Mouse (Mus musculus): ENCODE results near the gene Gm20547. TPM values are rescaled to one million over a fixed set of nuclear protein-coding genes. Genes with fewer than 3 reads are reported as not detected.

Gm20547 gene
- polyA plus RNA-seq, 1 experiment from 2014 or later, result not detected

DNA sequence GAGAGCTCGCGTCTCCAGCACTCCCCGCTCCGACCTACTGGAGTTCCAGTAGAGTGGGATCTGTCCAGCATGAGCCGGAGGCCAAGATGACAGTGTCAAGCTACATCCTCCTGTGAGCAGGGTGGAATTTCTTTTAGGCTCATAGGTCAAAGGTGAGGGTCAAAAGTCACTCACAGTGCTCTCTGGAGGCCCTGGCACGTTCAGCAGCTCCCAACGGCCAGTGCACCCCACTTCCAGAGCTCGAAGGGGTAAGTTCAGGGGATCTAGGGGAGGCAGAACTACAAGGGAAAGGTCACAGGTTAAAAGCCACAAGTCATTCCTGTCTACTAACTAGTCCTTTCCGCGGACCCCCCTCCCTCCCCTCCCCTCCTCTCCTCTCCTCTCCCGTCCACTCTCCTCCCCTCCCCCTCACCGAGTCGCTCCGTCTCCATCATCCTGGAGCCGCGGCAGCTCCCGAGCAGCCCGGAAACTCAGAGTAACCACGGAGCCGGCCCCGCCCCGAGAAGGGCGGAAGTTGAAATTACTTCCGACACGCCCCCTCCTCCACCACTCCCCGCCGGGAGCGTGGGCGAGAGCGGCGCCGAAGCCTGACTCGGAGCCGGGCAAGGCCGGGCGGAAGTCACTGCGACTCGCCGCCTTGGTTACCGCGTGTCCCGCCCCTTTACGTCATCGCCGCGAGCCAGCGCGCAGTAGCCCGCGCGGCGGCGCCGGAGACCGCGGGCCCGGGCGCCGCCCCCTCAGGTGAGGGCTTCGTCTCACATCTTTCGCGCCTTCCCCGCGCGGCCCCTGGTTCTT lies 31.9 kb downstream of the Gm20547 start, which contains the start of the genes Skiv2l and Nelfe:
Skiv2l (minus strand) TSS at position 489 of the 795 bp plus-strand sequence.
Nelfe (plus strand) TSS at position 670 of the 795 bp plus-strand sequence.
- under 1% methylated on average over 59 of the region's 65 CpGs for WGBS
- peaks cover 26% of the 10 kb centered on the region for H3K36me3 ChIP-seq (ENCODE audit: control insufficient read depth, insufficient read depth, low read length)
- H3K27ac ChIP-seq (ENCODE audit: low read length), result peak within 1 kb of the TSS; percentile 73
- peak within 1 kb of the TSS; percentile 86 for H3K9ac ChIP-seq (ENCODE audit: low read depth, low read length)
- peak; percentile 97 for ATAC-seq
- peak within 1 kb of the TSS; percentile 86 for H3K4me2 ChIP-seq (ENCODE audit: low read length)
- H3K4me1 ChIP-seq (ENCODE audit: control insufficient read depth, insufficient read depth, low read length), result peaks cover 19% of the 10 kb centered on the region
- H3K4me3 ChIP-seq (ENCODE audit: low read depth, low read length), result peak within 1 kb of the TSS; percentile 84
- no peaks in the 10 kb centered on the region for H3K27me3 ChIP-seq (ENCODE audit: control insufficient read depth, insufficient read depth, low read depth, low read length)
- H3K9me3 ChIP-seq (replicated peaks; ENCODE audit: control insufficient read depth, low read length, poor library complexity, severe bottlenecking), result no peaks in the 10 kb centered on the region

- H3K36me3 ChIP-seq (ENCODE audit: control insufficient read depth, insufficient read depth, low read length), result peaks cover 28% of the 10 kb centered on the region
- WGBS, result 92% methylated on average over 7 of the region's 7 CpGs
- peaks cover 19% of the 10 kb centered on the region for H3K4me1 ChIP-seq (ENCODE audit: control insufficient read depth, insufficient read depth, low read length)
- no peaks in the 10 kb centered on the region for H3K27me3 ChIP-seq (ENCODE audit: control insufficient read depth, insufficient read depth, low read depth, low read length)
- no peak overlapping the region for H3K4me2 ChIP-seq (ENCODE audit: low read length)
- no peak overlapping the region for H3K9ac ChIP-seq (ENCODE audit: low read depth, low read length)
- ATAC-seq, result no peak
- H3K4me3 ChIP-seq (ENCODE audit: low read depth, low read length), result no peak overlapping the region
- H3K27ac ChIP-seq (ENCODE audit: low read length), result no peak overlapping the region
- H3K9me3 ChIP-seq (replicated peaks; ENCODE audit: control insufficient read depth, low read length, poor library complexity, severe bottlenecking), result no peaks in the 10 kb centered on the region
These were observed 34.2 kb downstream of the Gm20547 start for GRCm38 (mm10) chr17:34847615-34848014.

DNA sequence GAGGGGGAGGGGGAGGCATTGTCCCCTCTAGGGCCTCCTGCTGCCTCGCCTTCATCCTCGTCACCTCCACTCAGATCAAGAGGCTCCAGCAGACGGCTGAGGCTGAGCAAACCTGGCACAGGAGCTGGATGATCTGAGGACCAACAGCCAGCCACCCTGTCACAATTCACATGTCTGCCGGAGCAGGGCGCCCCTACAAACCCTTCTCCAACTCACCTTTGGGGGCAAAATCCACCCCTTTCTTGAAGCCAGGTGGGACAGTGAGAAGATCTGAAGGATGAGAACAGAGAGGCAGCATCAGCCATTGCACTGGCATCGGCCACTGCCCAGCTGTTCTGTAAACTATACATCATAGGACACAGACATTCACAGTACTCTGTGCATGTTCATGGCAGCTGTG lies 34.6 kb downstream of the Gm20547 start:
- Histone ChIP-seq H3K36me3 (ENCODE audit: control insufficient read depth, insufficient read depth, low read length) (peaks cover 28% of the 10 kb centered on the region), H3K4me2 (ENCODE audit: low read length) (no peak overlapping the region), H3K4me1 (ENCODE audit: control insufficient read depth, insufficient read depth, low read length) (peaks cover 19% of the 10 kb centered on the region), H3K27me3 (ENCODE audit: control insufficient read depth, insufficient read depth, low read depth, low read length) (no peaks in the 10 kb centered on the region), H3K4me3 (ENCODE audit: low read depth, low read length) (no peak overlapping the region), H3K9me3 (replicated peaks; ENCODE audit: control insufficient read depth, low read length, poor library complexity, severe bottlenecking) (no peaks in the 10 kb centered on the region), H3K9ac (ENCODE audit: low read depth, low read length) (no peak overlapping the region), H3K27ac (ENCODE audit: low read length) (no peak overlapping the region)
- no peak for ATAC-seq
- WGBS, result 82% methylated on average over 6 of the region's 6 CpGs

GRCm38 (mm10) chr17:34844884-34845283 lies 37.0 kb downstream of the Gm20547 start:
- peaks cover 40% of the 10 kb centered on the region for H3K36me3 ChIP-seq (ENCODE audit: control insufficient read depth, insufficient read depth, low read length)
- no peak overlapping the region for H3K4me3 ChIP-seq (ENCODE audit: low read depth, low read length)
- H3K27me3 ChIP-seq (ENCODE audit: control insufficient read depth, insufficient read depth, low read depth, low read length), result no peaks in the 10 kb centered on the region
- no peak overlapping the region for H3K9ac ChIP-seq (ENCODE audit: low read depth, low read length)
- no peak for ATAC-seq
- peaks cover 5% of the 10 kb centered on the region for H3K4me1 ChIP-seq (ENCODE audit: control insufficient read depth, insufficient read depth, low read length)
- H3K27ac ChIP-seq (ENCODE audit: low read length), result no peak overlapping the region
- 95% methylated on average over 13 of the region's 13 CpGs for WGBS
- H3K4me2 ChIP-seq (ENCODE audit: low read length), result no peak overlapping the region
- no peaks in the 10 kb centered on the region for H3K9me3 ChIP-seq (replicated peaks; ENCODE audit: control insufficient read depth, low read length, poor library complexity, severe bottlenecking)

GRCm38 (mm10) chr17:34840736-34841307 lies 41.0 kb downstream of the Gm20547 start:
- ATAC-seq, result no peak
- no peaks in the 10 kb centered on the region for H3K9me3 ChIP-seq (replicated peaks; ENCODE audit: control insufficient read depth, low read length, poor library complexity, severe bottlenecking)

DNA sequence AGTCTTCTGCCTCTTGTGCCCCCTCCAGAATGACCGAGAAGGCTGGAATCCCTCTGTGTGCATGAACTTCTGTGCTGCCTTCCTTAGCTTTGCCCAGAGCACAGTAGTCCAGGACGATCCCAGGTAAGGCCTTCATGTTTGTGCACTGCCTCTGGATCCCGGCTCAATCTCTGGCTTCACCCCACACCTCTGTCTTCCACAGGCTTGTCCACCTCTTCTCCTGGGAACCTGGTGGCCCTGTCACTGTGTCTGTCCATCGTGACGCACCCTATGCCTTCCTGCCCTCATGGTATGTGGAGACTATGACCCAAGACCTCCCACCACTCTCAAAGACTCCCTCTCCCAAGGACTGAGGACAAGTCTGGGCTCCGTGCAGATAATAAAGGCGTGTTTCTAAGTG lies 43.1 kb downstream of the Gm20547 start:
- no peaks in the 10 kb centered on the region for H3K9me3 ChIP-seq (replicated peaks; ENCODE audit: control insufficient read depth, low read length, poor library complexity, severe bottlenecking)
- no peaks in the 10 kb centered on the region for H3K27me3 ChIP-seq (ENCODE audit: control insufficient read depth, insufficient read depth, low read depth, low read length)
- H3K9ac ChIP-seq (ENCODE audit: low read depth, low read length), result no peak overlapping the region
- no peak for ATAC-seq
- no peak overlapping the region for H3K4me3 ChIP-seq (ENCODE audit: low read depth, low read length)
- WGBS, result 91% methylated on average over 7 of the region's 7 CpGs
- no peak overlapping the region for H3K27ac ChIP-seq (ENCODE audit: low read length)
- H3K36me3 ChIP-seq (ENCODE audit: control insufficient read depth, insufficient read depth, low read length), result peaks cover 25% of the 10 kb centered on the region
- H3K4me1 ChIP-seq (ENCODE audit: control insufficient read depth, insufficient read depth, low read length), result peaks cover 26% of the 10 kb centered on the region
- no peak overlapping the region for H3K4me2 ChIP-seq (ENCODE audit: low read length)

More at GRCm38 (mm10) chr17:34840736-34841307, 41.0 kb downstream of the Gm20547 start:
- Histone ChIP-seq H3K36me3 (ENCODE audit: control insufficient read depth, insufficient read depth, low read length) (peaks cover 35% of the 10 kb centered on the region), H3K4me2 (ENCODE audit: low read length) (no peak overlapping the region), H3K9ac (ENCODE audit: low read depth, low read length) (no peak overlapping the region), H3K27me3 (ENCODE audit: control insufficient read depth, insufficient read depth, low read depth, low read length) (no peaks in the 10 kb centered on the region), H3K27ac (ENCODE audit: low read length) (no peak overlapping the region), H3K4me1 (ENCODE audit: control insufficient read depth, insufficient read depth, low read length) (peaks cover 13% of the 10 kb centered on the region), H3K4me3 (ENCODE audit: low read depth, low read length) (no peak overlapping the region)
- WGBS, result 86% methylated on average over 6 of the region's 6 CpGs

- peaks cover 26% of the 10 kb centered on the region for H3K4me1 ChIP-seq (ENCODE audit: control insufficient read depth, insufficient read depth, low read length)
- H3K4me3 ChIP-seq (ENCODE audit: low read depth, low read length), result peak overlapping the region; percentile 80
- peak overlapping the region; percentile 85 for H3K9ac ChIP-seq (ENCODE audit: low read depth, low read length)
- H3K27ac ChIP-seq (ENCODE audit: low read length), result peak overlapping the region; percentile 86
- peaks cover 21% of the 10 kb centered on the region for H3K36me3 ChIP-seq (ENCODE audit: control insufficient read depth, insufficient read depth, low read length)
- H3K9me3 ChIP-seq (replicated peaks; ENCODE audit: control insufficient read depth, low read length, poor library complexity, severe bottlenecking), result no peaks in the 10 kb centered on the region
- H3K27me3 ChIP-seq (ENCODE audit: control insufficient read depth, insufficient read depth, low read depth, low read length), result no peaks in the 10 kb centered on the region
- H3K4me2 ChIP-seq (ENCODE audit: low read length), result peak overlapping the region; percentile 99
- 42% methylated on average over 43 of the region's 43 CpGs for WGBS
- peak; percentile 4 for ATAC-seq
These were observed 44.1 kb downstream of the Gm20547 start for GRCm38 (mm10) chr17:34837464-34838324.

DNA sequence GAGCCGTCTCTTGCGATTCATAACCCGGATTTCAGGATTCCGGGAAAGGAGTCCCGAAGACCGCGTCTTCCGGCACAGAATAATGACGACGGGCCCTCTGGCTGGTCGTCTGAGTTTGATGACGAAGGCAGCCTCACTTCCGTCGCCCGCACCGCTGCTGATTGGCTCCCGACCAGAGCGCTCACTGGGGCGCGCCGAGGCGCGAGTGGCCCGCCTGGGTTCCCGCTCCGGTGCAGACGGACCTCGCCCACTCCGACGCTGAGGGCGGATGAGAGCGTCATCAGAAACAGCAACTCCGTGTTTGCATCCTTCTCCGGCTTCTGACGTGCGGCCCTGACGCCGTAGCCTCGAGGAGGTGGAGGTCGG lies 45.0 kb downstream of the Gm20547 start, which contains the start of the genes Stk19 and Dxo:
Stk19 (minus strand) TSS at position 90 of the 366 bp plus-strand sequence.
Dxo (plus strand) TSS at position 164 of the 366 bp plus-strand sequence.
- peaks cover 25% of the 10 kb centered on the region for H3K36me3 ChIP-seq (ENCODE audit: control insufficient read depth, insufficient read depth, low read length)
- peaks cover 26% of the 10 kb centered on the region for H3K4me1 ChIP-seq (ENCODE audit: control insufficient read depth, insufficient read depth, low read length)
- peak within 1 kb of the TSS; percentile 99 for H3K4me2 ChIP-seq (ENCODE audit: low read length)
- no peaks in the 10 kb centered on the region for H3K9me3 ChIP-seq (replicated peaks; ENCODE audit: control insufficient read depth, low read length, poor library complexity, severe bottlenecking)
- H3K9ac ChIP-seq (ENCODE audit: low read depth, low read length), result peak within 1 kb of the TSS; percentile 85
- peak; percentile 92 for ATAC-seq
- H3K4me3 ChIP-seq (ENCODE audit: low read depth, low read length), result peak within 1 kb of the TSS; percentile 80
- under 1% methylated on average over 40 of the region's 40 CpGs for WGBS
- no peaks in the 10 kb centered on the region for H3K27me3 ChIP-seq (ENCODE audit: control insufficient read depth, insufficient read depth, low read depth, low read length)
- peak within 1 kb of the TSS; percentile 86 for H3K27ac ChIP-seq (ENCODE audit: low read length)

Measured in midbrain, embryonic 16.5 days (tissue).